Mouse (Mus musculus): ENCODE results near the gene Ttll1. TPM values are rescaled to one million over a fixed set of nuclear protein-coding genes. Genes with fewer than 3 reads are reported as not detected.
A peak's percentile ranks its signal among the peaks of the same experiment; 100 is the strongest.
"Not testable (repeated sequence)": the region's sequence is repeated elsewhere in the genome, so short reads cannot be mapped to it uniquely, and the experiment has no call there.

The Ttll1 gene
- polyA plus RNA-seq, 1 experiment = 25.2 TPM

DNA sequence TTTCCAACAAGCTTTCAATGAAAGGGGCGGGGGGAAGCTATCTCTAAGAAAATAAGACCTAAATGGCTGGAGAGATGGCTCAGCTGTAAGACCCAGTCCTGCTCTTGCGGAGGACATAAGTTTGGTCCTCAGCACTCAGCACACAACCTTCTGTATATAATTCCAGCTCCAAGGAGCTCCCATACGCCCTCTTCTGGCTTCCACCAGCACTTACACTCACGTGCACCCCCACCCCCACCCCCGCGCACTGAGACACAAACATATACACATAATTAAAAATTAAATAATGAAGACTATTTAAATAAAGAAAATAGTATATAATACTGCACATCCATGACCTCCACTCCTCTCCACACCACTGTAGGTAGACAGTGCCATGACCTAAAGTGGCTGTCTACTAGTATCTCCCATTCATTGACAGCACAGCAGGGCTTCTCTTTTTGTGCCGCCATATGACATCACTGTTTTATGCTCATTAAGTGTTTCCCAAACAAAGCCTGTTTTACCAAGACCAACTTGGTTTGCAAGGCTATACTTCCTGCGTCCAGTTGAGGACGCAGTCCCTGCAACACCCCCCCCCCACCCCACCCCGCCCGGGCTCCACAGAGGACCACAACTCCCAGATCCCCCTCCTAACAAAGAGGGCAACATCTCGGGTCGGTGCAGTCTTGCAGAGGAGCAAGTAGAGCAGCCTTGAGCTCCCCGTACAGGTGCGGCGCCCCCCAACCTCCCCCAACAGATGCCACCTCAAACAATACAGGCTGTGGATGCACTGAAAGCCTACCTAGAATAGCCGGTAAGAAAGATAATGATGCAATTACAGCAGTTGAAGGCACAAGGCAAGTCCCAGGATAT, 516 bp downstream of the Ttll1 start:
- Histone ChIP-seq H3K27me3 (ENCODE audit: control insufficient read depth, insufficient read depth, low read length) (no peaks in the 10 kb centered on the region), H3K4me1 (ENCODE audit: control insufficient read depth, insufficient read depth, low read length) (peaks cover 10% of the 10 kb centered on the region), H3K4me3 (ENCODE audit: control insufficient read depth, low read depth, low read length) (peak overlapping the region; percentile 90), H3K36me3 (ENCODE audit: control insufficient read depth, insufficient read depth, low read length) (no peaks in the 10 kb centered on the region), H3K27ac (ENCODE audit: control insufficient read depth, insufficient read depth, low read depth, low read length) (peak overlapping the region; percentile 69; the same call in 1 of the 2 replicates)
- peak; percentile 26; the same call in 1 of the 2 replicates for TF ChIP-seq CTCF (IDR thresholded peaks at IDR 0.05; ENCODE audit: control insufficient read depth, insufficient read depth, insufficient replicate concordance, low read depth, low read length)
- TF ChIP-seq POLR2A (IDR thresholded peaks at IDR 0.05; ENCODE audit: control insufficient read depth, low read depth, low read length) = no peak

DNA sequence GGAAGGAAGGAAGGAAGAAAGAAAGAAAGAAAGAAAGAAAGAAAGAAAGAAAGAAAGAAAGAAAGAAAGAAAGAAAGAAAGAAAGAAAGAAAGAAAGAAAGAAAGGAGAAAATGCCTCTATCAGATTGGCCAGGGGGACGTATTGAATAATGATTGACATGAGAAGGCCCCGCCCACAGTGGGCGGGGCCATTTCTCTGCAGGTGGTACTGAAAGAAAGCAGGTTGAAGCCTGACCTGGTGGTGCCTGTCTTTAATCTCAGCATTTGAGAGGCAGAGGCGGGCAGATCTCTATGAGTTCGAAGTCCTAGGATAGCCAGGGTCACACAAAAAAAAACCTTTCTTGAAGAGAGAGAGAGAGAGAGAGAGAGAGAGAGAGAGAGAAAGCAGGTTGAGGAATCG, 9.2 kb downstream of the Ttll1 start:
- not testable (repeated sequence) for H3K36me3 ChIP-seq (ENCODE audit: control insufficient read depth, insufficient read depth, low read length); H3K4me3 ChIP-seq (ENCODE audit: control insufficient read depth, low read depth, low read length); H3K27me3 ChIP-seq (ENCODE audit: control insufficient read depth, insufficient read depth, low read length); H3K27ac ChIP-seq (ENCODE audit: control insufficient read depth, insufficient read depth, low read depth, low read length); H3K4me1 ChIP-seq (ENCODE audit: control insufficient read depth, insufficient read depth, low read length)

DNA sequence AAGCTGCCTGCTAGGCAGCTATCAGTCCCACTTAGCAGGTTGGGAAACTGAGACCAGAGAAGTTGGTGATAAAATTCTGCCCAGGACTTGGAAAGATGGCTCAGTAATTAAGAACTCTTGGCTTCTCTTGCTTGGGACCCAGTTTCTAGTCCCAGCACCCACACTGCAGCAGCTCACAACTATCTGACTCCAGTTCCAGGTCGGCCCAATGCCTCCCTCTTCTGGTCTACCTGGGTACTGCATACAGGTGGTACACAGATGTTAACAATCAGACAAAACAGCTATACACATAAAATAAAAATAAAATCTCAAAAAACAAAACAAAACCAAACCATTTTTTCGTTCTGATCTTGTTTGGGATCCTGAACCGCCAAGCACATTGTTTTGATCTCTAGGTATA, 10.3 kb downstream of the Ttll1 start:
- TF ChIP-seq CTCF (IDR thresholded peaks at IDR 0.05; ENCODE audit: control insufficient read depth, insufficient read depth, insufficient replicate concordance, low read depth, low read length) (peak; percentile 69; the same call in 1 of the 2 replicates), POLR2A (IDR thresholded peaks at IDR 0.05; ENCODE audit: control insufficient read depth, low read depth, low read length) (no peak)
- no peaks in the 10 kb centered on the region; the same call in 1 of the 2 replicates for H3K36me3 ChIP-seq (ENCODE audit: control insufficient read depth, insufficient read depth, low read length)

DNA sequence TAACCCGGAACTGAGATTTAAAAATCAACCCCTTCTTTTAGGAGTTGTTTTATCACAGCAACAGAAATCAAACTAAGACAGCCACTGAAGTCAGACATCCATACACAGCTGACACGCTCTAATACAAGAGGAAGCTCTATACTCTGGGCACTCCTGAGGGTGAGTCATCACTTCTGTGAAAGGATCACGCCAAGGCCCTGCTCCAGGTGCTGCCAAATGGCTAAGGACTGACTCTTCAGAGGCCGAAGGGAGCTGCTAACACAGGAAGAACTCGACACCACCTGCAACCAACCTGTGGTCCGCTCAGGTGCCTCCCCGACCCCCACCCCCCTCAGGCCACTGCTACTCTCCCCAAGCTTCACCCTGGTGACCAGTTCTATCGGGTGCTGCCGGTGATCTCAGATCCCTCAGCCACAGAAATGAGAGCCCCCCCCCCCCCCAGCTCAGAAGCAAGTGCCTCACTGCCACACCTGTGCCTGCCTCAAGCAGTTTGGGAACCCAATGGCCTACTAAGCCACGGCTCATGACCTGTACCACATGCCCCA, 11.4 kb downstream of the Ttll1 start:
- Histone ChIP-seq H3K36me3 (ENCODE audit: control insufficient read depth, insufficient read depth, low read length) (no peaks in the 10 kb centered on the region; the same call in 1 of the 2 replicates), H3K4me1 (ENCODE audit: control insufficient read depth, insufficient read depth, low read length) (peaks cover 13% of the 10 kb centered on the region), H3K27ac (ENCODE audit: control insufficient read depth, insufficient read depth, low read depth, low read length) (no peak overlapping the region), H3K4me3 (ENCODE audit: control insufficient read depth, low read depth, low read length) (no peak overlapping the region), H3K27me3 (ENCODE audit: control insufficient read depth, insufficient read depth, low read length) (no peaks in the 10 kb centered on the region)
- TF ChIP-seq POLR2A (IDR thresholded peaks at IDR 0.05; ENCODE audit: control insufficient read depth, low read depth, low read length) = no peak
- TF ChIP-seq CTCF (IDR thresholded peaks at IDR 0.05; ENCODE audit: control insufficient read depth, insufficient read depth, insufficient replicate concordance, low read depth, low read length) = no peak

More for the DNA sequence above, 10.3 kb downstream of the Ttll1 start:
- no peak overlapping the region for H3K4me3 ChIP-seq (ENCODE audit: control insufficient read depth, low read depth, low read length)
- H3K27ac ChIP-seq (ENCODE audit: control insufficient read depth, insufficient read depth, low read depth, low read length) = no peak overlapping the region
- no peaks in the 10 kb centered on the region for H3K27me3 ChIP-seq (ENCODE audit: control insufficient read depth, insufficient read depth, low read length)
- peaks cover 12% of the 10 kb centered on the region for H3K4me1 ChIP-seq (ENCODE audit: control insufficient read depth, insufficient read depth, low read length)

DNA sequence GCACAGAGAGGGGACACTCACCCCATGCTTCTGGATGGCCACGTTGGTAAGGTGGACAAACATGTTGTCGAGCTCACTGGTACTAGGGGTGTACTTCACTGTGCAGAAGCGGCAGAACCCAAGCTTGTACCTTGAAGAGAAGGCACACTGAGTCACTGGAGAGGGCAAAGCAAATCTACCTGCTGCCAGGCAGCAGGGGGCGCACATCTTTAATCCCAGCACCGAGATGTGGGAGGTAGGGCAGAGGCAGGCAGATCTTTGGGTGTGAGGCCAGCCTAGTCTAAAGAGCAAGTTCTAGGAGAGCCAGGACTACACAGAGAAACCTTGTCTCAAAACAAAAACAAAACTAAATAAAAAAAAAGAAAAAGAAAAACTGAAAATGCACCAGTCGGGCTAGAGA, 13.4 kb downstream of the Ttll1 start:
- no peak overlapping the region for H3K27ac ChIP-seq (ENCODE audit: control insufficient read depth, insufficient read depth, low read depth, low read length)
- H3K36me3 ChIP-seq (ENCODE audit: control insufficient read depth, insufficient read depth, low read length) = no peaks in the 10 kb centered on the region; the same call in 1 of the 2 replicates
- peaks cover 13% of the 10 kb centered on the region for H3K4me1 ChIP-seq (ENCODE audit: control insufficient read depth, insufficient read depth, low read length)
- H3K4me3 ChIP-seq (ENCODE audit: control insufficient read depth, low read depth, low read length) = no peak overlapping the region
- TF ChIP-seq CTCF (IDR thresholded peaks at IDR 0.05; ENCODE audit: control insufficient read depth, insufficient read depth, insufficient replicate concordance, low read depth, low read length) (peak; percentile 2; the same call in 1 of the 2 replicates), POLR2A (IDR thresholded peaks at IDR 0.05; ENCODE audit: control insufficient read depth, low read depth, low read length) (no peak)
- H3K27me3 ChIP-seq (ENCODE audit: control insufficient read depth, insufficient read depth, low read length) = no peaks in the 10 kb centered on the region

DNA sequence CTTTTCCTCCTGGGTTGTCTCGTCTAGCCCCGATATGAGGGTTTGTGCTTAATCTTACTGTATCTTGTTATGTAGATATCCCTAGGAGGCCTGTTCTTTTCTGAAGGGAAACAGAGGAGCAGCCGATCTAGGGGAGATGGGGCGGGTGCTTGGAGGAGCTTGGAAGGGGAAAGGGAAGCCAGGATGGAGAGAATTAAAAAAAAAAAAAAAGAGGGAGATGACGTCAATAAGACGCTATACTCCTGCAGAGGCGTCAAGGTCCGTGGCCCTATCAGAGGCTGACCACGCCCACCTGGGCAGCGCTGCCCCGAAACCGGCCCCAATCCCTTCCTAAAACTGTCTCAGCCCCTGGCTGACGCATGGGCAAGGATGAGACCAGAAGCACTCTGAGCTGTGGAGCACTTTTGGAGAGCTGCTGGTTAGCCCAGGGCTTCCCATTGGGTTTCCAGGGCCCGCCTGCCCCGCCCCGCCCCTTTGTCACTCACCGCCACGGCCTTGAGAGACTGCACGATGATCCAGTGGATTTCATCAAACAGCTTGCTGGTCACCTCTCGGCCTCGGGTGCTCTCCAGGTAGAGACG, 14.8 kb downstream of the Ttll1 start:
- Histone ChIP-seq H3K36me3 (ENCODE audit: control insufficient read depth, insufficient read depth, low read length) (no peaks in the 10 kb centered on the region; the same call in 1 of the 2 replicates), H3K4me1 (ENCODE audit: control insufficient read depth, insufficient read depth, low read length) (peaks cover 10% of the 10 kb centered on the region), H3K27ac (ENCODE audit: control insufficient read depth, insufficient read depth, low read depth, low read length) (no peak overlapping the region), H3K4me3 (ENCODE audit: control insufficient read depth, low read depth, low read length) (peak overlapping the region; percentile 75), H3K27me3 (ENCODE audit: control insufficient read depth, insufficient read depth, low read length) (no peaks in the 10 kb centered on the region)
- no peak for TF ChIP-seq POLR2A (IDR thresholded peaks at IDR 0.05; ENCODE audit: control insufficient read depth, low read depth, low read length)
- no peak for TF ChIP-seq CTCF (IDR thresholded peaks at IDR 0.05; ENCODE audit: control insufficient read depth, insufficient read depth, insufficient replicate concordance, low read depth, low read length)

DNA sequence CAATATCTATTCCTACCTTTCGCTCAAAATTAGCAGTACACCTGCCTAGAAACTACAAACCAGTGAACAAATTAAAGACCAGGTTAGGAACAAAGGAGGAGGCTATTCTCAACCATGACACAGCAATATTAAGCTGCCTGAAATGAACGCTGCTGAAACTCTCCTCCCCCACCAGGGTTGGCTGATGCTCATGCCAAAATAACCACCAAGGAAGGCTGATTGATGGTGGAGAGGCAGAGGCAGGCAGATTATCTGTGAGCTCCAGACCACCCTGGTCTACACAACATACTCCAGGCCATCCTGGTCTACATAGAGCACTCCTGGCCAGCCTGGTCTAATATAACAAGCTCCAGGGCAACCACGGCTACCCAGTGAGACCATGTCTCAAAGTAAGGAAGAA, 15.5 kb downstream of the Ttll1 start:
- Histone ChIP-seq H3K27me3 (ENCODE audit: control insufficient read depth, insufficient read depth, low read length) (no peaks in the 10 kb centered on the region), H3K27ac (ENCODE audit: control insufficient read depth, insufficient read depth, low read depth, low read length) (no peak overlapping the region), H3K4me3 (ENCODE audit: control insufficient read depth, low read depth, low read length) (no peak overlapping the region), H3K4me1 (ENCODE audit: control insufficient read depth, insufficient read depth, low read length) (peaks cover 10% of the 10 kb centered on the region), H3K36me3 (ENCODE audit: control insufficient read depth, insufficient read depth, low read length) (no peaks in the 10 kb centered on the region; the same call in 1 of the 2 replicates)
- TF ChIP-seq POLR2A (IDR thresholded peaks at IDR 0.05; ENCODE audit: control insufficient read depth, low read depth, low read length) (no peak), CTCF (IDR thresholded peaks at IDR 0.05; ENCODE audit: control insufficient read depth, insufficient read depth, insufficient replicate concordance, low read depth, low read length) (no peak)
